Mouse (Mus musculus): Measurements from ENCODE around the gene Fam69b. TPM values are rescaled to one million over a fixed set of nuclear protein-coding genes. Genes with fewer than 3 reads are reported as not detected.

The Fam69b gene
- total and polyA plus RNA-seq, 2 experiments: 0.09 to 0.60 TPM

GRCm38 (mm10) chr2:26590962-26591361 lies 37.3 kb upstream of the Fam69b start:
- WGBS: 43% methylated on average over 7 of the region's 7 CpGs
- no peak for DNase-seq (ENCODE audit: extremely low read depth, low read depth, low spot score)
- Histone ChIP-seq H3K9ac (ENCODE audit: low read depth, low read length) (peak overlapping the region; percentile 24), H3K4me1 (ENCODE audit: control insufficient read depth, insufficient read depth, low read length) (peaks cover 18% of the 10 kb centered on the region), H3K4me3 (ENCODE audit: insufficient read depth, low read depth, low read length) (no peak overlapping the region), H3K79me2 (ENCODE audit: control insufficient read depth, insufficient read depth, low read length) (no peaks in the 10 kb centered on the region), H3K27ac (replicated peaks; ENCODE audit: insufficient read depth, low read depth, low read length) (no peak overlapping the region), H3K27me3 (ENCODE audit: control insufficient read depth, insufficient read depth, low read length) (no peaks in the 10 kb centered on the region), H3K36me3 (ENCODE audit: control insufficient read depth, insufficient read depth, low read length) (peaks cover 22% of the 10 kb centered on the region; the same call in 1 of the 2 replicates)
- TF ChIP-seq POLR2A (IDR thresholded peaks at IDR 0.05; ENCODE audit: extremely low read depth, insufficient read depth, low read length): no peak
- TF ChIP-seq CTCF (IDR thresholded peaks at IDR 0.05; ENCODE audit: low read depth, low read length): no peak

DNA sequence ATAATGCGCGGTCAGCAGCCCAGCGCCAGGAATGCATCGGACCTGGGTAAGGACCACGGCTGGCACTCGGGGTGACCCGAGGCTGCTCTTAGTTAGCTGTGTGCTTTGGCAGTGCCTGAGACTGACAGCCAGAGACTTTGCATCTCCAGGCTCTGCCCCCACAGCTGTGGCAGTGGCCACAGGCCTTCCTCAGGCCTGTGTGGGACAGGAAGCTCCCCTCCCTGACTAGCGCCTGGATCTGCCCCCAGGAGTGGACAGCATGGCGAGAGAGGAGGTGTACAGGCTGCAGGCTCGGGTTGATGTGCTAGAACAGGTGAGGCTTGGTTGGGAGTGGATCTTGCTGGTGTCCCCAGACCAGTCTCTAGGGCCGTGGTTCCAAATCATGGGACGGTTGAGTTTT lies 36.8 kb upstream of the Fam69b start:
- peak overlapping the region; percentile 13; the same call in 1 of the 2 replicates for H3K4me3 ChIP-seq (ENCODE audit: insufficient read depth, low read depth, low read length)
- no peak overlapping the region for H3K9ac ChIP-seq (ENCODE audit: low read depth, low read length)
- H3K27ac ChIP-seq (replicated peaks; ENCODE audit: insufficient read depth, low read depth, low read length): no peak overlapping the region
- 48% methylated on average over 12 of the region's 12 CpGs for WGBS
- peaks cover 22% of the 10 kb centered on the region; the same call in 1 of the 2 replicates for H3K36me3 ChIP-seq (ENCODE audit: control insufficient read depth, insufficient read depth, low read length)
- H3K79me2 ChIP-seq (ENCODE audit: control insufficient read depth, insufficient read depth, low read length): no peaks in the 10 kb centered on the region
- no peak for DNase-seq (ENCODE audit: extremely low read depth, low read depth, low spot score)
- TF ChIP-seq POLR2A (IDR thresholded peaks at IDR 0.05; ENCODE audit: extremely low read depth, insufficient read depth, low read length): 0 out of 2 replicates have a peak, but pooled peaks have one; percentile 19
- no peak for TF ChIP-seq CTCF (IDR thresholded peaks at IDR 0.05; ENCODE audit: low read depth, low read length)
- H3K4me1 ChIP-seq (ENCODE audit: control insufficient read depth, insufficient read depth, low read length): peaks cover 21% of the 10 kb centered on the region
- H3K27me3 ChIP-seq (ENCODE audit: control insufficient read depth, insufficient read depth, low read length): no peaks in the 10 kb centered on the region

- Histone ChIP-seq H3K4me3 (ENCODE audit: insufficient read depth, low read depth, low read length) (no peak overlapping the region), H3K9ac (ENCODE audit: low read depth, low read length) (no peak overlapping the region), H3K27me3 (ENCODE audit: control insufficient read depth, insufficient read depth, low read length) (no peaks in the 10 kb centered on the region), H3K4me1 (ENCODE audit: control insufficient read depth, insufficient read depth, low read length) (peaks cover 33% of the 10 kb centered on the region), H3K36me3 (ENCODE audit: control insufficient read depth, insufficient read depth, low read length) (peaks cover 22% of the 10 kb centered on the region; the same call in 1 of the 2 replicates), H3K27ac (replicated peaks; ENCODE audit: insufficient read depth, low read depth, low read length) (no peak overlapping the region), H3K79me2 (ENCODE audit: control insufficient read depth, insufficient read depth, low read length) (no peaks in the 10 kb centered on the region)
- DNase-seq (ENCODE audit: extremely low read depth, low read depth, low spot score): no peak
- 81% methylated on average over 9 of the region's 9 CpGs for WGBS
- no peak for TF ChIP-seq CTCF (IDR thresholded peaks at IDR 0.05; ENCODE audit: low read depth, low read length)
- no peak for TF ChIP-seq POLR2A (IDR thresholded peaks at IDR 0.05; ENCODE audit: extremely low read depth, insufficient read depth, low read length)
Observed at GRCm38 (mm10) chr2:26593211-26594021, 34.8 kb upstream of the Fam69b start.

DNA sequence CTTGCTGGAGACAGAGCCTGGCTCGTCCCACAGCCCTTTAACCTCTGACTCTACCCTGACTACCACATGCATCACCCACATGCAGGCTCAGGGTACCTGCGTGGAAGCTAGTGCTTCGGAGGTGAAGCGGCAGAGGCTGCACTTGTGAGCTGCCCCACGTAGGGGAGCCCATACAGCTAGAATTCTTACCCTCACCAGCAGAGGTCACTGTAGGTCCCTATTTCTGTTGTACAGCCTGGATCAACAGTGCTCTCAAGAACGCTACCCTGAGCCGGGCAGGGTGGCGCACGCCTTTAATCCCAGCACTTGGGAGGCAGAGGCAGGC lies 34.3 kb upstream of the Fam69b start:
- peaks cover 22% of the 10 kb centered on the region; the same call in 1 of the 2 replicates for H3K36me3 ChIP-seq (ENCODE audit: control insufficient read depth, insufficient read depth, low read length)
- 31% methylated on average over 9 of the region's 9 CpGs for WGBS
- H3K27ac ChIP-seq (replicated peaks; ENCODE audit: insufficient read depth, low read depth, low read length): no peak overlapping the region
- DNase-seq (ENCODE audit: extremely low read depth, low read depth, low spot score): no peak
- H3K9ac ChIP-seq (ENCODE audit: low read depth, low read length): no peak overlapping the region
- H3K4me3 ChIP-seq (ENCODE audit: insufficient read depth, low read depth, low read length): no peak overlapping the region
- peaks cover 37% of the 10 kb centered on the region for H3K4me1 ChIP-seq (ENCODE audit: control insufficient read depth, insufficient read depth, low read length)
- H3K79me2 ChIP-seq (ENCODE audit: control insufficient read depth, insufficient read depth, low read length): no peaks in the 10 kb centered on the region
- H3K27me3 ChIP-seq (ENCODE audit: control insufficient read depth, insufficient read depth, low read length): no peaks in the 10 kb centered on the region
- TF ChIP-seq POLR2A (IDR thresholded peaks at IDR 0.05; ENCODE audit: extremely low read depth, insufficient read depth, low read length) (no peak), CTCF (IDR thresholded peaks at IDR 0.05; ENCODE audit: low read depth, low read length) (peak; percentile 57)

DNA sequence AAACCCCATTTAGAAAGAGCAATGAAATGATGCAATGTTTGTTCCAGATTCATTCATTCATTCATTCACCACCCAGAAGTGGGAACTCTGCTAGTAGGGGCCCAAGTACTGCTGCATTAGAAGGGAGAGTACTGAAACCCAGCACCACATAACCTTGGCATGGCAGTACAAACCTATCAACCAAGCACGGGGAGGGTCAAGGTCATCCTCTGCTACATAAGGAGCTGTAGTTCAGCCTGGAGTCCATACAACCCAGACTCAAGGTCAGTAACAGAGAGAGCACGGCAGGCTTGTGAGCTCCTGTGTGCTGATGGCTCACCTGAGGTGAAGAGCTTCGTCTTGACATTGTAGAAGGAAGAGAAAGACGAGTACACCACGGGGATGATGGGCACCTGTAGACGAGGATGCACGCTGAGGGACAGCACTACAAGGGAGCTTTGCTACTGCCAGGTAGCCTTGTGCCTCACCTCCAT lies 33.8 kb upstream of the Fam69b start:
- H3K27ac ChIP-seq (replicated peaks; ENCODE audit: insufficient read depth, low read depth, low read length): peak overlapping the region; percentile 52
- WGBS: 37% methylated on average over 7 of the region's 7 CpGs
- no peak for TF ChIP-seq POLR2A (IDR thresholded peaks at IDR 0.05; ENCODE audit: extremely low read depth, insufficient read depth, low read length)
- TF ChIP-seq CTCF (IDR thresholded peaks at IDR 0.05; ENCODE audit: low read depth, low read length): no peak

More for the DNA sequence above, 33.8 kb upstream of the Fam69b start:
- H3K4me3 ChIP-seq (ENCODE audit: insufficient read depth, low read depth, low read length): no peak overlapping the region
- H3K36me3 ChIP-seq (ENCODE audit: control insufficient read depth, insufficient read depth, low read length): peaks cover 22% of the 10 kb centered on the region; the same call in 1 of the 2 replicates
- DNase-seq (ENCODE audit: extremely low read depth, low read depth, low spot score): no peak
- H3K27me3 ChIP-seq (ENCODE audit: control insufficient read depth, insufficient read depth, low read length): no peaks in the 10 kb centered on the region
- peaks cover 41% of the 10 kb centered on the region for H3K4me1 ChIP-seq (ENCODE audit: control insufficient read depth, insufficient read depth, low read length)
- no peaks in the 10 kb centered on the region for H3K79me2 ChIP-seq (ENCODE audit: control insufficient read depth, insufficient read depth, low read length)
- H3K9ac ChIP-seq (ENCODE audit: low read depth, low read length): peak overlapping the region; percentile 2; the same call in 1 of the 2 replicates

Data from liver, adult 2 months (tissue).